Mouse (Mus musculus) hindbrain, embryonic 12.5 days (tissue): ENCODE data around the gene Ttc7. TPM values are rescaled to one million over a fixed set of nuclear protein-coding genes. Genes with fewer than 3 reads are reported as not detected.

Experiments
- ATAC-seq: fragments of 200-750 bp; cut with Nextera tagmentation; 2 replicates; pipeline ENCODE4 v1.8.0; 2017; ENCODE audit warnings: moderate TSS enrichment; ENCODE audit not compliant: low FRiP score
- H3K27ac ChIP-seq: fragments of 300-500 bp; sonication (generic); 2 replicates; pipeline ENCODE4 v1.5.1; 2016; ENCODE audit warnings: mild to moderate bottlenecking
- H3K27me3 ChIP-seq: fragments of 300-500 bp; sonication (generic); 2 replicates; pipeline ENCODE4 v1.6.1; 2016; ENCODE audit warnings: mild to moderate bottlenecking
- H3K36me3 ChIP-seq: fragments of 300-500 bp; sonication (generic); 2 replicates; pipeline ENCODE4 v1.6.1; 2016; ENCODE audit warnings: mild to moderate bottlenecking
- H3K4me1 ChIP-seq: fragments of 300-500 bp; sonication (generic); 2 replicates; pipeline ENCODE4 v1.6.1; 2016
- H3K4me2 ChIP-seq: fragments of 300-500 bp; sonication (generic); replicated peaks from 2 replicates; pipeline ENCODE4 v1.6.1; 2016; ENCODE audit warnings: mild to moderate bottlenecking
- H3K4me3 ChIP-seq: fragments of 300-500 bp; sonication (generic); 2 replicates; pipeline ENCODE4 v1.5.1; 2016; ENCODE audit warnings: mild to moderate bottlenecking
- H3K9ac ChIP-seq: fragments of 300-500 bp; sonication (generic); 2 replicates; pipeline ENCODE4 v1.6.1; 2016; ENCODE audit warnings: mild to moderate bottlenecking, moderate library complexity
- H3K9me3 ChIP-seq: fragments of 300-500 bp; sonication (generic); replicated peaks from 2 replicates; pipeline ENCODE4 v1.6.1; 2016; ENCODE audit warnings: mild to moderate bottlenecking
- WGBS: fragments of 180-500 bp; shearing (Covaris S2); methylation state at CpG from one replicate; pipeline ENCODE4 v1.1.7; 2016; 5-methylcytosine and 5-hydroxymethylcytosine counted together
- polyA plus RNA-seq: library from polyadenylated mRNA; unstranded; fragments of >200 nt; fragmentation: Nextera tagmentation; extraction: Ambion mirVana; gene quantifications from 2 replicates; pipeline ENCODE4 v1.2.1, GENCODE M21; 2016

Ttc7 gene
- polyA plus RNA-seq, 1 experiment from 2014 or later = 6.0 TPM

GRCm38 (mm10) chr17:87367228-87367627 is 84.5 kb downstream of the Ttc7 start:
- Histone ChIP-seq H3K9ac (no peak overlapping the region), H3K36me3 (no peaks in the 10 kb centered on the region), H3K27me3 (0 out of 2 replicates have a peak, but pooled peaks cover 4% of the 10 kb centered on the region), H3K9me3 (no peaks in the 10 kb centered on the region), H3K4me1 (peaks cover 40% of the 10 kb centered on the region), H3K4me3 (no peak overlapping the region), H3K27ac (no peak overlapping the region), H3K4me2 (no peak overlapping the region)
- WGBS = 37% methylated on average over 4 of the region's 4 CpGs
- no peak for ATAC-seq

- H3K9ac ChIP-seq = no peak overlapping the region
- H3K4me3 ChIP-seq = no peak overlapping the region
- 66% methylated on average over 3 of the region's 3 CpGs for WGBS
- H3K4me2 ChIP-seq = no peak overlapping the region
- no peak for ATAC-seq
- no peaks in the 10 kb centered on the region for H3K9me3 ChIP-seq
- H3K36me3 ChIP-seq = no peaks in the 10 kb centered on the region
- H3K4me1 ChIP-seq = peaks cover 44% of the 10 kb centered on the region
- H3K27me3 ChIP-seq = 0 out of 2 replicates have a peak, but pooled peaks cover 4% of the 10 kb centered on the region
- no peak overlapping the region for H3K27ac ChIP-seq
These were observed 85.0 kb downstream of the Ttc7 start for GRCm38 (mm10) chr17:87367640-87368039.

- 0 out of 2 replicates have a peak, but pooled peaks cover 4% of the 10 kb centered on the region for H3K27me3 ChIP-seq
- H3K36me3 ChIP-seq = no peaks in the 10 kb centered on the region
- no peak for ATAC-seq
- no peak overlapping the region for H3K9ac ChIP-seq
- WGBS = 87% methylated on average over 10 of the region's 10 CpGs
- peaks cover 45% of the 10 kb centered on the region for H3K4me1 ChIP-seq
- H3K27ac ChIP-seq = no peak overlapping the region
- no peak overlapping the region for H3K4me2 ChIP-seq
- H3K4me3 ChIP-seq = no peak overlapping the region
- no peaks in the 10 kb centered on the region for H3K9me3 ChIP-seq
These were observed 85.8 kb downstream of the Ttc7 start for GRCm38 (mm10) chr17:87368481-87368880.

- Histone ChIP-seq H3K9me3 (no peaks in the 10 kb centered on the region), H3K4me2 (no peak overlapping the region), H3K27ac (no peak overlapping the region), H3K4me1 (peaks cover 45% of the 10 kb centered on the region), H3K4me3 (no peak overlapping the region), H3K27me3 (0 out of 2 replicates have a peak, but pooled peaks cover 4% of the 10 kb centered on the region), H3K36me3 (no peaks in the 10 kb centered on the region), H3K9ac (no peak overlapping the region)
- no peak for ATAC-seq
- 71% methylated on average over 18 of the region's 18 CpGs for WGBS
These were observed 86.6 kb downstream of the Ttc7 start for GRCm38 (mm10) chr17:87369270-87369759.

- H3K4me1 ChIP-seq = peaks cover 53% of the 10 kb centered on the region
- 68% methylated on average over 7 of the region's 7 CpGs for WGBS
These were observed 89.5 kb downstream of the Ttc7 start for GRCm38 (mm10) chr17:87372189-87372588.

DNA sequence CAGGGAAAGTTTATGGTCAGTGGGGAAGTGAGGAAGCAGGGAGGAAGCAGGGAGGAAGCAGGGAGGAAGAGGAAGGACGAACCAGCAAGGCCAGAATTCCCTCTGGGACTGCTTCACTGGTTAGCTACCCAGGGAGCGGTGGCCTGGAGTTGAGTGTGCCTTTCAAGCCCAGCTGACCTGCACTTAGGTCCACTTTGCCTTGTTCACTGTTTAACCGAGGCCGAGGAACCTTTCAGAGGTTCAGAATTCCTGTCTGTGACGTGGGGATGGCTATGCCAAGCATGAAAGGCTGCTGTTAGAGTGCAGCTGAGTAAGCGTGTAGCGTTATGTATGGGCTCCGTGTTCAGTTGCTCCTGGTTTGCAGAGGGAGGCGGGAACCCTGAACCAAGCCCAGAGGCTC is 90.6 kb downstream of the Ttc7 start:
- Histone ChIP-seq H3K9ac (no peak overlapping the region), H3K4me2 (no peak overlapping the region), H3K27ac (no peak overlapping the region), H3K4me3 (no peak overlapping the region), H3K27me3 (0 out of 2 replicates have a peak, but pooled peaks cover 2% of the 10 kb centered on the region), H3K9me3 (no peaks in the 10 kb centered on the region), H3K36me3 (no peaks in the 10 kb centered on the region), H3K4me1 (peaks cover 53% of the 10 kb centered on the region)
- 91% methylated on average over 9 of the region's 9 CpGs for WGBS
- ATAC-seq = no peak

More at GRCm38 (mm10) chr17:87372189-87372588, 89.5 kb downstream of the Ttc7 start:
- Histone ChIP-seq H3K36me3 (no peaks in the 10 kb centered on the region), H3K4me3 (no peak overlapping the region), H3K4me2 (no peak overlapping the region), H3K27ac (0 out of 2 replicates have a peak overlapping the region, but pooled peaks have one; percentile 30), H3K9me3 (no peaks in the 10 kb centered on the region), H3K27me3 (0 out of 2 replicates have a peak, but pooled peaks cover 4% of the 10 kb centered on the region), H3K9ac (no peak overlapping the region)
- no peak for ATAC-seq

DNA sequence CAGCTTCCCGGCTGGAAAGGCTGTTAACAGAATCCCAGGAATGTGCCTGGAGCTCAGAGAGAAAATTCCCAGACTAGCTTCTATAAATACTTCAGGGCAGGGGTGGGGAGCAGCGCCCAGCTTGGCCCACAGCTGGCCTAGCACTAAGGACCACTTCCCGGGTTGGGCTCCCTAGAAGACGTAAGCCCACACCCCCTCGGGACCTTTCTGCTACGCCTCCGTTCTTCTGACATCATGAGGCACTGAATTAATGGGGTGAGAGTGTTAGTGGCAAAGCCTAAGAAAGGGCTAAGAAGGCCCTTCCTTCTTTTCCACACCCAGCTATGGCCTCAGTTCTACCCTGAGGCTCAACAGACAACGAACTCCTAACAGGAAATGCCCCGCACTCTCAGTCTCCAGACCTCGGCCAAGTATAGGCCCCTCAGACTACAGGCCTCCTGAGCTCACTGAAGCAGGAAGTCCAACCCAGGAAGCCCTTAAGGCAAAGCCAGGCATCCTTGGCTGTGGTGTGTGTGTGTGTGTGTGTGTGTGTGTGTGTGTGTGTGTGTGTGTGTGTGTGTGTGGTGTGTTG is 93.3 kb downstream of the Ttc7 start:
- Histone ChIP-seq H3K27me3 (no peaks in the 10 kb centered on the region), H3K9ac (no peak overlapping the region), H3K4me3 (no peak overlapping the region), H3K4me2 (no peak overlapping the region), H3K27ac (0 out of 2 replicates have a peak overlapping the region, but pooled peaks have one; percentile 17), H3K9me3 (no peaks in the 10 kb centered on the region), H3K4me1 (peaks cover 62% of the 10 kb centered on the region), H3K36me3 (no peaks in the 10 kb centered on the region)
- no peak for ATAC-seq
- WGBS = 47% methylated on average over 10 of the region's 10 CpGs

DNA sequence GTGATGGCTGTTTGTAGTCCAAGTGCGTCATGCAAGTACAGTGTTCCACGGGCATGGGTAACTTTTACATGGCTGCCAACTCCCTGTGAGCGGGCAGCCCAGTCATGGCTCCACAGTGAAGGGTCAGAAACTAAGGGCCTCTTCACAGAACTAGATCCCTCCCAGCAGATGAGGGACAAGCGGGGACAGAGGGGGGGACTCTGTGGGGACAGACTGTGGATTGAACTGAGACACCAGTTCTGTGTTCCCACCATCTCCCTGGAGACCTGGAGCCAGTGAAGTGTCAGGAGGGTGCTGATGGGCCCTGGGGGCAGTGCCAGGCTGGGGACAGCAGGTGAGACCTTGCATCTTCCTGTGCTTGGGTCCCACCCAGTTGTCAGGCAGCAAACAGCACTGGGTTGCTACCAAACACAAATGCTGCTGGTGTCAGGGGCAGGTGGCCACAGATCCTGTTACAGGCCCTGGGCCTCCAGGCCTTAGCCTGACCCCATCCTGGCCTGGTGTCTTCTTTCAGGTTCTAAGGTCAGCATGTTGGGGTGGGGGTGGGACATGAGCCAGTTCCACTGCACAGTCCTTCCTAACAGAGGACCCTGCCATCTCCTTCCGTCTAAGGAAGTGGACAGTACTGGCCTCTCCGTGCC is 94.3 kb downstream of the Ttc7 start:
- no peak overlapping the region for H3K4me3 ChIP-seq
- H3K4me2 ChIP-seq = no peak overlapping the region
- no peaks in the 10 kb centered on the region for H3K36me3 ChIP-seq
- peaks cover 58% of the 10 kb centered on the region for H3K4me1 ChIP-seq
- no peak overlapping the region for H3K27ac ChIP-seq
- H3K9ac ChIP-seq = no peak overlapping the region
- H3K27me3 ChIP-seq = no peaks in the 10 kb centered on the region
- 73% methylated on average over 6 of the region's 6 CpGs for WGBS
- H3K9me3 ChIP-seq = no peaks in the 10 kb centered on the region
- ATAC-seq = no peak

DNA sequence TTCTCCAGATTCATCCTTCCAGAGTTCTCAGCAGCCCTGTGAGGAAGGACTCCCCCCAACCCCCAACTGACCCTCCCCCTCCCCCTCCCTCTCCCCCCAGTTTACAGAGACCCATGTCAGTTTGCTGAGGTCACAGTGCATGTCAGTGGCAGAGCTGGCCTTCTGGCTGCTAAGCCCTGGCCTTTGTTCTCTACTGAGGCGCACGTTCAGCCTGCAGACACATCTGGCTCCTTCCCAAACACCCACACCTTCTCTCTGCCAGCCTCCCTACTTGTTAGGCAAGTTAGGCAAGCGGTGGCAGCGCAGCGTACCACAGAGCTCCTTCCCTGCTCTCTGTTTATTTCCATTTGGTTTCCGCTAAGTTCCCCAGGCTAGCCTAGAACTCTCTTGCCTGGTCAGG is 94.8 kb downstream of the Ttc7 start:
- Histone ChIP-seq H3K27me3 (no peaks in the 10 kb centered on the region), H3K27ac (0 out of 2 replicates have a peak overlapping the region, but pooled peaks have one; percentile 67), H3K9me3 (no peaks in the 10 kb centered on the region), H3K4me1 (peaks cover 53% of the 10 kb centered on the region), H3K4me2 (no peak overlapping the region), H3K4me3 (no peak overlapping the region), H3K9ac (no peak overlapping the region), H3K36me3 (no peaks in the 10 kb centered on the region)
- ATAC-seq = no peak
- 67% methylated on average over 6 of the region's 6 CpGs for WGBS

DNA sequence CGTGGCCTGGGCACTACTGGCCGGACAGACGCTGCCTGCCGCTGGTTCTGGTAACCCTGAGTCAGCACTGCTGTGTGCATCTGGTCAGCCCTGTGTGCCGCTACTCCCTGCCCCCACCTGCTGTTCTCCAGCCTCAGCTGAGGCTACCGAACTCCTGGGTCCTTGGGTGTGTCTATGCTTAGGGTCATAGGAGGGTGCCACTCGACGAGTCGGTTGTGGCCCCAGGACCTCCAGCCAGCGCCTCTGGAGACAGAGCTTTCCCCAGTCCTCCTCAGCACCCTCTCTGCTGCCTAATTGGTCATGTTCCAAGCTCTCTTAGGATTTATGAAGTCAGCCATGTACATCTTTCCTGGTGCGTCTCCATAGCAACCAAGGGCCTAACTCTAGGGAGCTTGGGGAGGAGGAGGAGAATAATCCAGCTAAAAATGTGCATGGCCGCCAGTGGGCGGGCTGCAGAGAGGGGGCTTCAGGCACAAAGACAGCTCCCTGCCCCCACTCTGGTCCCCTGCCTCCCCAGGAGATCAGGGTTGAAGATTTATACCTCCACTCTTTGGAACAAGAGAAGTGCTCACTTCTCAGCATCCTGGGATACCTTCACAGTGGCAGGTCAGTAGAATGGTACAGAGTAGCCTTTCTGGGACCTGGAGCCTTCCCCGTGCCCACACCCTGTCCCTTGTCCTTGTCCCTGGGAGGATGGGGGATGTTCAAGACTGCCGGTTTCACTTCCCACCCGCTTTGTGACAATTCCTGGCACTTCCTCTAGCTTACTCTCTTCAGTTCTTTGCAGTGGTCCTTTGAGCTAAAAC is 95.9 kb downstream of the Ttc7 start:
- no peak overlapping the region for H3K4me2 ChIP-seq

GRCm38 (mm10) chr17:87379160-87379624 is 96.5 kb downstream of the Ttc7 start:
- H3K27me3 ChIP-seq = no peaks in the 10 kb centered on the region
- peak overlapping the region; percentile 67 for H3K27ac ChIP-seq
- no peak for ATAC-seq
- no peak overlapping the region for H3K9ac ChIP-seq
- peaks cover 51% of the 10 kb centered on the region for H3K4me1 ChIP-seq
- H3K9me3 ChIP-seq = no peaks in the 10 kb centered on the region
- H3K4me2 ChIP-seq = no peak overlapping the region
- 76% methylated on average over 11 of the region's 11 CpGs for WGBS
- no peak overlapping the region for H3K4me3 ChIP-seq
- H3K36me3 ChIP-seq = no peaks in the 10 kb centered on the region

More for the DNA sequence above, 95.9 kb downstream of the Ttc7 start:
- no peaks in the 10 kb centered on the region for H3K27me3 ChIP-seq
- ATAC-seq = peak; percentile 38
- H3K4me3 ChIP-seq = no peak overlapping the region
- H3K4me1 ChIP-seq = peaks cover 51% of the 10 kb centered on the region
- no peaks in the 10 kb centered on the region for H3K9me3 ChIP-seq
- H3K9ac ChIP-seq = no peak overlapping the region
- no peaks in the 10 kb centered on the region for H3K36me3 ChIP-seq
- 45% methylated on average over 16 of the region's 16 CpGs for WGBS
- H3K27ac ChIP-seq = peak overlapping the region; percentile 67

- peak overlapping the region; percentile 67 for H3K27ac ChIP-seq
- H3K4me1 ChIP-seq = peaks cover 51% of the 10 kb centered on the region
- no peaks in the 10 kb centered on the region for H3K27me3 ChIP-seq
- no peaks in the 10 kb centered on the region for H3K9me3 ChIP-seq
- H3K4me3 ChIP-seq = no peak overlapping the region
- H3K36me3 ChIP-seq = no peaks in the 10 kb centered on the region
- H3K4me2 ChIP-seq = no peak overlapping the region
- H3K9ac ChIP-seq = no peak overlapping the region
- no peak for ATAC-seq
- 50% methylated on average over 10 of the region's 10 CpGs for WGBS
These were observed 97.1 kb downstream of the Ttc7 start for GRCm38 (mm10) chr17:87379821-87380220.
